Mouse (Mus musculus) neural tube, embryonic 14.5 days (tissue): ENCODE results near the gene Ilf3. TPM values are rescaled to one million over a fixed set of nuclear protein-coding genes. Genes with fewer than 3 reads are reported as not detected.

Experiments
- ATAC-seq: fragments of 200-750 bp; cut with Nextera tagmentation; 2 replicates; pipeline ENCODE4 v1.8.0; 2017; ENCODE audit warnings: low read depth, mild to moderate bottlenecking, moderate TSS enrichment, moderate library complexity
- H3K27ac ChIP-seq: fragments of 300-500 bp; sonication (generic); 2 replicates; pipeline ENCODE4 v1.5.1; 2014; ENCODE audit warnings: low read depth, mild to moderate bottlenecking, control low read depth, low read length, moderate library complexity, mixed read lengths
- H3K27me3 ChIP-seq: fragments of 300-500 bp; sonication (generic); 2 replicates; pipeline ENCODE4 v1.6.1; 2014; ENCODE audit warnings: low read length; ENCODE audit not compliant: control insufficient read depth, insufficient read depth
- H3K36me3 ChIP-seq: fragments of 300-500 bp; sonication (generic); 2 replicates; pipeline ENCODE4 v1.6.1; 2014; ENCODE audit warnings: low read length, mixed read lengths; ENCODE audit not compliant: control insufficient read depth, insufficient read depth
- H3K4me1 ChIP-seq: fragments of 300-500 bp; sonication (generic); 2 replicates; pipeline ENCODE4 v1.6.1; 2014; ENCODE audit warnings: low read length; ENCODE audit not compliant: control insufficient read depth, insufficient read depth
- H3K4me2 ChIP-seq: fragments of 300-500 bp; sonication (generic); 2 replicates; pipeline ENCODE4 v1.6.1; 2014; ENCODE audit warnings: mild to moderate bottlenecking, low read depth, low read length, control low read depth
- H3K4me3 ChIP-seq: fragments of 300-500 bp; sonication (generic); 2 replicates; pipeline ENCODE4 v1.5.1; 2014; ENCODE audit warnings: low read depth, low read length, control low read depth, mixed read lengths
- H3K9ac ChIP-seq: fragments of 300-500 bp; sonication (generic); replicated peaks from 2 replicates; pipeline ENCODE4 v1.6.1; 2014; ENCODE audit warnings: low read depth, mild to moderate bottlenecking, control low read depth, low read length, mixed read lengths
- H3K9me3 ChIP-seq: fragments of 300-500 bp; sonication (generic); 2 replicates; pipeline ENCODE4 v1.6.1; 2016; ENCODE audit warnings: low read length; ENCODE audit not compliant: control insufficient read depth
- WGBS: fragments of 180-500 bp; shearing (Covaris S2); extraction: QIAGEN DNeasy Blood & Tissue Kit; methylation state at CpG from one replicate; pipeline ENCODE4 v1.1.7; 2014; 5-methylcytosine and 5-hydroxymethylcytosine counted together
- polyA plus RNA-seq: library from polyadenylated mRNA; unstranded; fragments of >200 nt; fragmentation: Nextera tagmentation; extraction: Ambion mirVana; gene quantifications from 2 replicates; pipeline ENCODE4 v1.2.1, GENCODE M21; 2014

Ilf3 gene
- polyA plus RNA-seq, 1 experiment from 2014 or later: 210 TPM

- Histone ChIP-seq H3K36me3 (no peaks in the 10 kb centered on the region), H3K4me2 (no peak overlapping the region), H3K4me3 (no peak overlapping the region), H3K4me1 (peaks cover 6% of the 10 kb centered on the region; the same call in 1 of the 2 replicates), H3K9me3 (no peaks in the 10 kb centered on the region), H3K9ac (no peak overlapping the region), H3K27me3 (no peaks in the 10 kb centered on the region), H3K27ac (no peak overlapping the region)
- ATAC-seq: no peak
Observed at GRCm38 (mm10) chr9:21334747-21335146, 32.9 kb upstream of the Ilf3 start.

GRCm38 (mm10) chr9:21335391-21335790 lies 32.3 kb upstream of the Ilf3 start:
- no peak overlapping the region for H3K9ac ChIP-seq
- H3K4me3 ChIP-seq: no peak overlapping the region
- no peak for ATAC-seq
- no peaks in the 10 kb centered on the region for H3K27me3 ChIP-seq
- H3K27ac ChIP-seq: no peak overlapping the region
- H3K4me2 ChIP-seq: no peak overlapping the region
- 86% methylated on average over 4 of the region's 4 CpGs for WGBS
- no peaks in the 10 kb centered on the region for H3K9me3 ChIP-seq
- H3K4me1 ChIP-seq: peaks cover 6% of the 10 kb centered on the region; the same call in 1 of the 2 replicates
- H3K36me3 ChIP-seq: no peaks in the 10 kb centered on the region

GRCm38 (mm10) chr9:21336491-21336890 lies 31.2 kb upstream of the Ilf3 start:
- Histone ChIP-seq H3K4me3 (no peak overlapping the region), H3K4me2 (no peak overlapping the region), H3K36me3 (no peaks in the 10 kb centered on the region), H3K27me3 (no peaks in the 10 kb centered on the region), H3K4me1 (peaks cover 6% of the 10 kb centered on the region; the same call in 1 of the 2 replicates), H3K27ac (no peak overlapping the region), H3K9me3 (no peaks in the 10 kb centered on the region), H3K9ac (no peak overlapping the region)
- no peak for ATAC-seq
- WGBS: 86% methylated on average over 8 of the region's 8 CpGs

GRCm38 (mm10) chr9:21337652-21338051 lies 30.0 kb upstream of the Ilf3 start:
- H3K36me3 ChIP-seq: peaks cover 8% of the 10 kb centered on the region; the same call in 1 of the 2 replicates
- peaks cover 4% of the 10 kb centered on the region; the same call in 1 of the 2 replicates for H3K4me1 ChIP-seq
- no peaks in the 10 kb centered on the region for H3K9me3 ChIP-seq
- no peak overlapping the region for H3K4me3 ChIP-seq
- no peak for ATAC-seq
- H3K4me2 ChIP-seq: no peak overlapping the region
- H3K9ac ChIP-seq: no peak overlapping the region
- no peak overlapping the region for H3K27ac ChIP-seq
- H3K27me3 ChIP-seq: no peaks in the 10 kb centered on the region
- 17% methylated on average over 20 of the region's 20 CpGs for WGBS

GRCm38 (mm10) chr9:21340411-21340810 lies 27.3 kb upstream of the Ilf3 start:
- Histone ChIP-seq H3K4me2 (no peak overlapping the region), H3K27me3 (no peaks in the 10 kb centered on the region), H3K9me3 (no peaks in the 10 kb centered on the region), H3K9ac (no peak overlapping the region), H3K4me1 (no peaks in the 10 kb centered on the region), H3K36me3 (peaks cover 19% of the 10 kb centered on the region; the same call in 1 of the 2 replicates), H3K27ac (no peak overlapping the region), H3K4me3 (no peak overlapping the region)
- no peak for ATAC-seq
- WGBS: 93% methylated on average over 4 of the region's 4 CpGs

- H3K9me3 ChIP-seq: no peaks in the 10 kb centered on the region
- H3K27me3 ChIP-seq: no peaks in the 10 kb centered on the region
- peaks cover 38% of the 10 kb centered on the region for H3K36me3 ChIP-seq
- ATAC-seq: no peak
- no peak overlapping the region for H3K4me3 ChIP-seq
- H3K9ac ChIP-seq: no peak overlapping the region
- H3K4me2 ChIP-seq: no peak overlapping the region
- H3K27ac ChIP-seq: no peak overlapping the region
- 74% methylated on average over 16 of the region's 16 CpGs for WGBS
- H3K4me1 ChIP-seq: no peaks in the 10 kb centered on the region
Observed at GRCm38 (mm10) chr9:21346627-21347365, 20.9 kb upstream of the Ilf3 start.

GRCm38 (mm10) chr9:21348152-21348551 lies 19.5 kb upstream of the Ilf3 start:
- H3K9me3 ChIP-seq: no peaks in the 10 kb centered on the region
- no peak overlapping the region for H3K4me2 ChIP-seq
- H3K9ac ChIP-seq: no peak overlapping the region
- H3K4me1 ChIP-seq: no peaks in the 10 kb centered on the region
- H3K36me3 ChIP-seq: peaks cover 31% of the 10 kb centered on the region
- WGBS: 92% methylated on average over 3 of the region's 3 CpGs
- ATAC-seq: no peak
- H3K27ac ChIP-seq: no peak overlapping the region
- H3K27me3 ChIP-seq: no peaks in the 10 kb centered on the region
- no peak overlapping the region for H3K4me3 ChIP-seq

GRCm38 (mm10) chr9:21351178-21351577 lies 16.5 kb upstream of the Ilf3 start:
- Histone ChIP-seq H3K9me3 (no peaks in the 10 kb centered on the region), H3K36me3 (peaks cover 27% of the 10 kb centered on the region), H3K9ac (no peak overlapping the region), H3K27me3 (no peaks in the 10 kb centered on the region), H3K27ac (no peak overlapping the region), H3K4me3 (no peak overlapping the region), H3K4me2 (no peak overlapping the region), H3K4me1 (no peaks in the 10 kb centered on the region)
- ATAC-seq: no peak
- WGBS: 95% methylated on average over 7 of the region's 7 CpGs

- H3K4me1 ChIP-seq: no peaks in the 10 kb centered on the region
- no peak for ATAC-seq
- H3K9ac ChIP-seq: no peak overlapping the region
- WGBS: 96% methylated on average over 4 of the region's 4 CpGs
- no peak overlapping the region for H3K4me3 ChIP-seq
- H3K36me3 ChIP-seq: peaks cover 23% of the 10 kb centered on the region
- no peak overlapping the region for H3K4me2 ChIP-seq
- no peaks in the 10 kb centered on the region for H3K9me3 ChIP-seq
- H3K27ac ChIP-seq: no peak overlapping the region
- no peaks in the 10 kb centered on the region for H3K27me3 ChIP-seq
Observed at GRCm38 (mm10) chr9:21351702-21352377, 15.8 kb upstream of the Ilf3 start.
